Mouse (Mus musculus) ES-Bruce4 (cell line): ENCODE measurements at regions not wholly inside any gene's neighbourhood (a gene's known extent, or its start where the extent isn't known, plus 50 kb on each side); places are given as distances from the start of the nearest gene placed in this dataset.

Experiments used
- CTCF ChIP-seq: IDR thresholded peaks from one replicate; pipeline ENCODE4 v1.8.1; 2011; ENCODE audit warnings: low read depth, low read length
- EP300 ChIP-seq: IDR thresholded peaks from 2 replicates; pipeline ENCODE4 v1.6.1; 2011; ENCODE audit warnings: low read depth, low read length; ENCODE audit not compliant: insufficient read depth
- POLR2A ChIP-seq: IDR thresholded peaks from one replicate; pipeline ENCODE4 v1.8.1; 2011; ENCODE audit warnings: low read length; ENCODE audit not compliant: insufficient read depth

GRCm38 (mm10) chr12:12497277-12497841 lies 235.4 kb downstream of the Fam49a start:
- no peak for TF ChIP-seq POLR2A
- TF ChIP-seq CTCF = no peak
- no peak for TF ChIP-seq EP300
